Mouse (Mus musculus): ENCODE measurements around the gene Zfp9. TPM values are rescaled to one million over a fixed set of nuclear protein-coding genes. Genes with fewer than 3 reads are reported as not detected.

Gene Zfp9
- total RNA-seq, 2 experiments from 2014 or later: 16.8 to 19.3 TPM

GRCm38 (mm10) chr6:118431502-118431901 is 47.6 kb downstream of the Zfp9 start:
- intact Hi-C loops (cut with DNase I): no loop called here
- Histone ChIP-seq H3K27ac (no peak overlapping the region), H3K4me3 (no peak overlapping the region)
- DNase-seq (ENCODE audit: extremely low spot score in 1 of 2, low spot score in 2 of 2): no peak
- TF ChIP-seq CTCF (IDR thresholded peaks at IDR 0.05): no peak

- H3K27ac ChIP-seq: no peak overlapping the region
- intact Hi-C loops (cut with DNase I): no loop called here
These were observed 52.5 kb downstream of the Zfp9 start for GRCm38 (mm10) chr6:118426666-118427065.

GRCm38 (mm10) chr6:118419050-118419920 is 59.8 kb downstream of the Zfp9 start, which contains the start of gene Bms1:
Bms1 (minus strand) TSS chr6:118419474.
- peak within 1 kb of the TSS; percentile 93 for H3K27ac ChIP-seq
- H3K4me3 ChIP-seq: peak within 1 kb of the TSS; percentile 87
- intact Hi-C loops (cut with DNase I): loop anchor here (1.0 to 10.0 kb wide), 2 partner anchors 36 to 126 kb away; partner anchors contain the start of gene Zfp248
- peak; percentile 92 to 93 for DNase-seq (ENCODE audit: extremely low spot score in 1 of 2, low spot score in 2 of 2)
- peak; percentile 86 for TF ChIP-seq CTCF (IDR thresholded peaks at IDR 0.05)

More at GRCm38 (mm10) chr6:118426666-118427065, 52.5 kb downstream of the Zfp9 start:
- no peak for DNase-seq (ENCODE audit: extremely low spot score in 1 of 2, low spot score in 2 of 2)
- no peak overlapping the region for H3K4me3 ChIP-seq
- no peak for TF ChIP-seq CTCF (IDR thresholded peaks at IDR 0.05)

Small RNAs within 50 kb of the gene (microRNA-seq; reads per million reads assigned to microRNA genes)
- 0 reads per million in 2 experiments for gene Gm25953

Other genes with a start within 250 kb of the Zfp9 start
- gene Bms1, start 59.8 kb downstream of the Zfp9 start, total RNA-seq (2021): 10 to 100 TPM; 28.7 to 31.2 TPM
- 10 to 100 TPM; 18.1 to 19.5 TPM for gene Zfp248, start 23.8 kb downstream of the Zfp9 start, total RNA-seq (2021)
- gene Ankrd26, start 82.9 kb upstream of the Zfp9 start, total RNA-seq (2021): 10 to 100 TPM; 11.8 to 12.8 TPM

Data from left cerebral cortex, adult 2 months (tissue).